Mouse (Mus musculus) kidney, adult 9 months (tissue): ENCODE measurements around the gene Olfr1373.

Experiments used
- DNase-seq: peaks from one replicate; pipeline ENCODE4 v3.0.0; 2022

Olfr1373 gene

GRCm38 (mm10) chr11:52105503-52105902, 39.8 kb downstream of the Olfr1373 start:
- no peak for DNase-seq

DNA sequence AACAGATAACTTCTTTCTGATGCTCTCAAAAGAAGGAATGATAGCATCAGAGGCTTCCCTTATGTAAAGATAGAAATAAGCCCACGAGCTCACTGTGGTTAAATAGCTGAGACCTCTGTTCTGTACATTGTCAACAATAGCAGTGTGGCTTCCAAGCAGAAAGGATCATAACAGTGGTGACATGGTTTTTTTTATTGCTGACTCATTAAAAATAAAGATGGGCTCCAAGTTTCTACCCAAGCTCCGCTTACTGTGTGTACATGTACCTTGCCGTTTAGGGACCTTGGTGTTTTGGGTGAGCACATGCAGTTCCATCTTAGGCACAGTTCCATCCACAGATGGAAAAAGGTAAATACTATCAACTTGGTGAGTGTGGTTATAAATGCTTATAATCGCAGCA, 42.4 kb downstream of the Olfr1373 start:
- no peak for DNase-seq

DNA sequence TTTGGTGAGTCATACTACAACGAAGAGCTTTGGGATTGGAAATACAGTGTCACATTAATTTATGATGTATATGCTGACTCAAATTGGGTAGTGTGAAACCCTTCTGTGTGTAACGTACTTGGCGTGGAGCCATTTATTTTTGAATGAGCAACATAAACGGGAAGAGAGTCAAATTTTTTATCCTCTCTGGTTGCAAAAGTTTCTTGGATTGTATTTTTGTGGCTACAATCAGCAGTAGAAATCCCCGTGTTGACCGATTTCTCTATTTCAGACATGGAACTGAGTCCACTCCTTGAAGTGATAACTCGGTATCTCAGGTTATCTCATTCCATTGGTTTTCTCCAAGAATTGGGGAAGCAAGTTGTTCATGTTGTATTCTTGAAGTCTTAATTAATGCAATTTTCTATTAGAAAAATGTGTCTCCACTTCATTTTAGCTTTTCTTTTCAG, 45.5 kb downstream of the Olfr1373 start:
- DNase-seq = no peak

GRCm38 (mm10) chr11:52099031-52099761, 46.1 kb downstream of the Olfr1373 start:
- DNase-seq = peak; percentile 61

DNA sequence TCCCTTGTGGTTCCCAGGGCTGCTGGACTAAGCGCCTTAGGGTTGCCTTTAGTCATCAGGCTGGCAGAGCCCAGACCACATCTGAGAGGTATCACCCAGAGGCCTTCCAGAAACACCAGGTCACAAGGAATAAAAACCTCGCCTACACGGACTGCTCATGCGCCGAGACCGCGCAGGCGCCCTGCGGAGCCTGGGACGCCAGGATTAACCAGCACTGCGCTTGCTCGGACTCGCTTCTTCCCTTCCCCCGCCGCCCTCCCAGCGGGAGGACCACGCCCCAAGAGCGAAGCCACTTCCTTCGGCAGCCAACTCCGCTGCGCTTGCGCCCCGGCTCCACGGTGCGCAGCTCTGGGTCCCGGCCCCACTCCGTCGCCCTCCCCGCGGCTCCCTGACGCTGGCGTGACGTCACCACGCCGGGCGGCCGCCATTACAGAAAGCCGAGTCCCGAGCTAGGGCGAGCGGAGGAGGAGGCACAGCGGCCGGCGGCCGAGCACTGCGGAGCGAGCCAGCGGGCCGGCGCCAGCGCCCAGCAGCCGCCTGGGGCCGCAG, 46.9 kb downstream of the Olfr1373 start, which contains the start of gene Ppp2ca:
Gene Ppp2ca, plus strand, starts transcription at position 284 of the 549 bp plus-strand sequence.
- DNase-seq = peak; percentile 99

GRCm38 (mm10) chr11:52097596-52097995, 47.7 kb downstream of the Olfr1373 start:
- no peak for DNase-seq

- DNase-seq = no peak
Measured at GRCm38 (mm10) chr11:52097016-52097415, 48.3 kb downstream of the Olfr1373 start.
